Mouse (Mus musculus) G1E (cell line): ENCODE results near the gene Apof. TPM values are rescaled to one million over a fixed set of nuclear protein-coding genes. Genes with fewer than 3 reads are reported as not detected.
A peak's percentile ranks its signal among the peaks of the same experiment; 100 is the strongest.
"Not testable (repeated sequence)": the region's sequence is repeated elsewhere in the genome, so short reads cannot be mapped to it uniquely, and the experiment has no call there.

Experiments
- ATAC-seq: 2 replicates; pipeline ENCODE4 v1.8.0; 2016; ENCODE audit warnings: mild to moderate bottlenecking; ENCODE audit not compliant: insufficient number of reproducible peaks, poor library complexity, low FRiP score, severe bottlenecking; ENCODE audit errors: extremely low read depth
- DNase-seq: peaks from one replicate; pipeline ENCODE4 v3.0.0; 2012; ENCODE audit warnings: low spot score
- H3K27me3 ChIP-seq: 2 replicates; pipeline ENCODE4 v1.6.1; 2012; ENCODE audit warnings: mild to moderate bottlenecking, low read length, inconsistent platforms; ENCODE audit not compliant: insufficient read depth
- H3K36me3 ChIP-seq: replicated peaks from 2 replicates; pipeline ENCODE3; 2012; ENCODE audit warnings: mild to moderate bottlenecking, inconsistent platforms
- H3K4me1 ChIP-seq: 2 replicates; pipeline ENCODE4 v1.6.1; 2012; ENCODE audit warnings: low read depth, low read length, inconsistent platforms, mixed read lengths; ENCODE audit not compliant: insufficient read depth
- H3K4me3 ChIP-seq: 2 replicates; pipeline ENCODE4 v1.5.1; 2012; ENCODE audit warnings: low read depth, mild to moderate bottlenecking, inconsistent platforms, low read length, moderate library complexity, mixed read lengths
- H3K9me3 ChIP-seq: replicated peaks from 2 replicates; pipeline ENCODE4 v1.6.1; 2012; ENCODE audit warnings: inconsistent platforms
- CTCF ChIP-seq: IDR thresholded peaks from 2 replicates; pipeline ENCODE4 v1.5.1; 2012; ENCODE audit warnings: low read depth, low read length, inconsistent platforms, mixed read lengths
- GATA1 ChIP-seq: IDR thresholded peaks from 2 replicates; pipeline ENCODE4 v1.6.1; 2012; ENCODE audit warnings: borderline replicate concordance, low read length, inconsistent platforms, mixed read lengths
- GATA2 ChIP-seq: IDR thresholded peaks from 2 replicates; pipeline ENCODE4 v1.6.1; 2012; ENCODE audit warnings: low read depth, low read length, inconsistent platforms, borderline replicate concordance
- POLR2AphosphoS5 ChIP-seq: IDR thresholded peaks from 2 replicates; pipeline ENCODE4 v1.6.1; 2012; ENCODE audit warnings: low read depth, low read length, inconsistent platforms; ENCODE audit not compliant: insufficient replicate concordance
- TAL1 ChIP-seq: conservative IDR thresholded peaks from 2 replicates; pipeline ENCODE4 v1.6.1; 2012; ENCODE audit warnings: low read depth, low read length, inconsistent platforms, mixed read lengths
- polyA plus RNA-seq: library from polyadenylated mRNA; stranded (reverse); fragments of >175 nt; gene quantifications from 2 replicates; pipeline ENCODE4 v1.2.3, GENCODE M21; 2012
- total RNA-seq, 2 experiments: library from RNA; stranded (forward) in 1 of 2; stranded (reverse) in 1 of 2; fragments of 200-1000 nt in 1 of 2; fragments of >200 nt in 1 of 2; fragmentation: Nextera tagmentation in 1 of 2; gene quantifications; 2 replicates each; pipeline ENCODE4 v1.2.3; 2014 to 2017

Apof gene
- total and polyA plus RNA-seq, 3 experiments, result 0.16 TPM; not detected in 2

DNA sequence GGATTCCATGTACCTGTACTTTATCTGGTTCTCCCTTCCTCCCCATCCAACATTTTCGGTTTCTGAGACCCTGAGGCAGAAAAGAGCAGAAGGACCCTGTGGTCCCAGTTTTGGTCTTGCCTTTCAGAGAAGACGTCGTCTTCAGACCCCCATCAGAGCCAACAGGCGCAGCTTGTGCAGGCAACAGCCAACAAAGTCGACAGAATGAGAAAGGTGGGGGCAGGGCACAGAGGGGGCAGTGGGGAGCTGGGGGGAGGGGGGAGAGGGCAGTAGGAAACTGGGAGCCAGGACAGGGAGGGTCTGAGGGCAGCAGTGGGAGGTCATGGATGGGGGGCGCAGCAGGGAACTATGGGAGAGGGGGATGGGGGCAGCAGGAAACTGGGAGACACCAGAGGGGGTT is 9.7 kb downstream of the Apof start:
- no peak for DNase-seq
- peaks cover 72% of the 10 kb centered on the region for H3K36me3 ChIP-seq
- H3K9me3 ChIP-seq, result no peaks in the 10 kb centered on the region
- no peak for TF ChIP-seq CTCF
- no peak for TF ChIP-seq TAL1
- TF ChIP-seq GATA1, result no peak
- no peak for TF ChIP-seq GATA2
- TF ChIP-seq POLR2AphosphoS5, result no peak
- no peak overlapping the region for H3K4me3 ChIP-seq
- H3K4me1 ChIP-seq, result peaks cover 6% of the 10 kb centered on the region; the same call in 1 of the 2 replicates
- ATAC-seq, result no peak
- no peaks in the 10 kb centered on the region for H3K27me3 ChIP-seq

DNA sequence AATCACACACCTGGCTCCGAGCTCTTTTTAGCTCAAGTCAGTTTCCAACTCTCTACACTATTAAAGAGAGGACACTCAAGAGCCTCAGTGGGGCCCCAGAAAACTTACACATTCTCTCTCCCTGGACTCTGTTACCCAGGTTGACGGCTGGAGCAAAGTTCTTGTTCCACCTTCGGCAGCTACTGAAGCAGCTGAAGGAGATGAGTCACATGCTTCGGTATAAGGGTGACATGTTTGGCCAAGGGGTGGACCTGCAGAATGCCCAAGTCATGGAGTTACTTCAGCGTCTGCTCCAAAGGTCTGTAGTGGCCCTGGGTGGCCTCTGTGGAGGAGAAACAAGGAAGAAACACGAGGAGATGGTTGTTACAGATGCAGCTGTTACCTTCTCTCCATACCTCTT is 12.5 kb downstream of the Apof start:
- H3K36me3 ChIP-seq, result peaks cover 95% of the 10 kb centered on the region
- H3K4me3 ChIP-seq, result no peak overlapping the region
- TF ChIP-seq GATA2 (no peak), TAL1 (no peak), POLR2AphosphoS5 (no peak), CTCF (no peak), GATA1 (no peak)
- H3K9me3 ChIP-seq, result no peaks in the 10 kb centered on the region
- no peaks in the 10 kb centered on the region for H3K27me3 ChIP-seq
- H3K4me1 ChIP-seq, result peaks cover 11% of the 10 kb centered on the region
- ATAC-seq (no peak), DNase-seq (no peak)

DNA sequence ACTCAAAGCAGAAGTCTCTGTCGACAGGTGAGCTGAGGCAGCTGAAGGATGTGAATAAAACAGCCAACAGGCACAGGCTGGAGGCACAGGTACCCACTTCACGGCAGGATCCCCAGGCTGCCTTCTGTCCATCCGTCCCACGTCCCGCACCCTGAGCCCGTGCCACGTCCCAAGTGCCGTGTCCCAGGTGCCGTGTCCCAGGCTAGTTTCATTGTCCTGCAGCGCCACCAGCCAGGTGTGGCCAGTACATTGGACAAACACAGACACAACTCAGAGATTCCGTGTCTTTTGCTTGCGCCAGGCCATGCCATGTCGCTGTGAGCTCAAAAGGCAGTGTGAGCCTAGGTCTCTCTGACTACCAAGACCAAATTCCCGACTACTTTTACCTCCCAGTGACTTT is 13.2 kb downstream of the Apof start:
- TF ChIP-seq GATA2, result no peak
- no peak for TF ChIP-seq CTCF
- TF ChIP-seq GATA1, result no peak
- TF ChIP-seq TAL1, result no peak
- TF ChIP-seq POLR2AphosphoS5, result no peak
- no peak overlapping the region for H3K4me3 ChIP-seq
- peaks cover 96% of the 10 kb centered on the region for H3K36me3 ChIP-seq
- no peaks in the 10 kb centered on the region for H3K9me3 ChIP-seq
- peaks cover 11% of the 10 kb centered on the region for H3K4me1 ChIP-seq
- ATAC-seq (no peak), DNase-seq (no peak)
- no peaks in the 10 kb centered on the region for H3K27me3 ChIP-seq

DNA sequence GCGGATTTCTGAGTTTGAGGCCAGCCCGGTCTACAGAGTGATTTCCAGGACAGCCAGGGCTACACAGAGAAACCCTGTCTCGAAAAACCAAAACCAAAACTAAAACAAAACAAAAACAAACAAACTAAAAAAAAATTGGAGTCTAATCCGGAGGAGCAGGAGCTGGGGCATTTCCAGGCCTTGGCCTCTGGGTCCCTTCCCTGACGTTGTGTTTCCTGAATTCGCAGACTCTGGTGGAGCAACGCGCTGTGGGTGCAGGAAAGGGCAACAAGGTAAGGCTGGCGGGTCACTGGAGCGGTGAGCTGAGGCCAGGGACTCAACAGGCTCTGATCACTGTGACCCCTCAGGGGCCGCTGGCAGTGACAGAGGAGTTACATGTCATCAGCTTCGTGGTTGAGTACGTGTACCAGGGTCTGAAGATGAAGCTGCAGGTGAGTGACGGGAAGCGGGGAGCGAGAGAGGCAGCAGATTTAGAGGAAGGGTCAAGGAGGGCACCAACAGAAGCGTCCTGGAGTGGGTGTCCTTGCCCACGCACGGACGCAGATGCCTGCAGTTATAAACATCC is 14.5 kb downstream of the Apof start:
- ATAC-seq, result no peak
- TF ChIP-seq TAL1 (no peak), CTCF (no peak), GATA1 (no peak), POLR2AphosphoS5 (no peak), GATA2 (no peak)
- Histone ChIP-seq H3K4me1 (peaks cover 9% of the 10 kb centered on the region), H3K4me3 (no peak overlapping the region), H3K36me3 (peaks cover 88% of the 10 kb centered on the region), H3K27me3 (no peaks in the 10 kb centered on the region), H3K9me3 (no peaks in the 10 kb centered on the region)
- no peak for DNase-seq

DNA sequence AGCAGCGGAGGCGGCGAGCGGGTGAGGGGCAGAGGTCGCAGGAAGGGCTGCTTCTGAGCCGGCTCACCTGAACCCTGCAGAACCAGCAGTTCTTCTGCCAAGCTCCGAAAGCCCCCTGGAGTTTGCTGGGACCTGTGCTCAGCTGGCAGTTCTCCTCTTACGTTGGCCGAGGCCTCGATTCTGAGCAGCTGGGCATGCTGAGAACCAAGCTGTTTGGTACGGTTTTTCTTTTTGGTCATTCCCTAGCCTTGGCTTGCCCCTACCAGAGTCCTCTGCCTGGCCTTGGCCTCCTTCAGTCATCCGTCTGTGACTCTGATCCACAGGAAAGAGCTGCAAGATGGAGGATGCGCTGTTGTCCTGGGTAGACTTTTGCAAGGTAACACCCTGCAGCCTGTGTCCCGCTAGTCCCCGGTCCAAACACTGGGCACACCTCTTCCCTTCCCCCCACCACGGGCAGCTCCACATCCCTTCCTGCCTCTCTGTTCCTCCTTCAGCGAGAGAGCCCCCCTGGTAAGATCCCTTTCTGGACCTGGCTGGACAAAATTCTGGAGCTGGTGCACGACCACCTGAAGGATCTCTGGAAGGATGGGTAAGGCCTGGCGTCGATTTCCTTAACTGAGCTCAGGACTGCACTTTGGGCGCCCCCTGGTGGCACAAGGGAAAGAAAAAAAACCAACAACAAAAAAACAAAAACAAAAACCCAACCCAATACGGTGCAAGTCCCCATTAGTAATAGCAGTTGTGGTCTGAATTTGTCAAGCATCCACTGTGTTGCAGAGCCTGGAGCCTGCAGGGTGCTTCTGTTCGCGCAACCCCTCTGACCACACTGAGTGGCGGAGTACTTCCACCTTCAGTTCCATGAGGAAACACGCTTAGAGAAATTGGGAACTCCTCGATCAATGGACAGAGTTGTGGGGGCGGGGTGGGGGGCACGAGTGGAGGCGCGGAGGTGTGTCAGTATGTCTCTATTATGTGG is 15.4 kb downstream of the Apof start:
- no peaks in the 10 kb centered on the region for H3K9me3 ChIP-seq
- DNase-seq (peak; percentile 29), ATAC-seq (no peak)
- peaks cover 86% of the 10 kb centered on the region for H3K36me3 ChIP-seq
- no peak overlapping the region for H3K4me3 ChIP-seq
- TF ChIP-seq POLR2AphosphoS5 (no peak), GATA2 (no peak), GATA1 (no peak), CTCF (no peak), TAL1 (no peak)
- peaks cover 9% of the 10 kb centered on the region for H3K4me1 ChIP-seq
- no peaks in the 10 kb centered on the region for H3K27me3 ChIP-seq

DNA sequence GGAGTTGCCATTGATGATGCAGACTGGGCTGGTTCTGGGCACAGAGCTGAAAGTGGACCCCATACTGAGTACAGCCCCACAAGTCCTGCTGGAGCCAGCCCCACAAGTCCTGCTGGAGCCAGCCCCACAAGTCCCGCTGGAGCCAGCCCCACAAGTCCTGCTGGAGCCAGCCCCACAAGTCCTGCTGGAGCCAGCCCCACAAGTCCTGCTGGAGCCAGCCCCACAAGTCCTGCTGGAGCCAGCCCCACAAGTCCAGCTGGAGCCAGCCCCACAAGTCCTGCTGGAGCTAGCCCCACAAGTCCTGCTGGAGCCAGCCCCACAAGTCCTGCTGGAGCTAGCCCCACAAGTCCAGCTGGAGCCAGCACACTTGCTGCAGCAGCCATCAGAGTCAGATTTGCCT is 22.1 kb downstream of the Apof start:
- H3K4me1 ChIP-seq, DNase-seq, H3K4me3 ChIP-seq, H3K27me3 ChIP-seq, H3K9me3 ChIP-seq, ATAC-seq: not testable (repeated sequence)
- H3K36me3 ChIP-seq, result peaks cover 56% of the 10 kb centered on the region
